Mouse (Mus musculus): ENCODE data around the gene Tnfrsf18.

The Tnfrsf18 gene

GRCm38 (mm10) chr4:156031593-156032391 is 5.8 kb downstream of the Tnfrsf18 start:
- in situ Hi-C loops (cut with MboI; ENCODE audit: unreplicated experiment in 2 of 2) = loop anchor here (5.0 kb wide), 2 partner anchors 41 to 71 kb away; no protein-coding TSS in a partner anchor

GRCm38 (mm10) chr4:156032856-156033255 is 6.9 kb downstream of the Tnfrsf18 start:
- in situ Hi-C loops (cut with MboI; ENCODE audit: unreplicated experiment in 2 of 2) = loop anchor here (5.0 kb wide), 2 partner anchors 39 to 69 kb away; no protein-coding TSS in a partner anchor

- in situ Hi-C loops (cut with MboI; ENCODE audit: unreplicated experiment in 2 of 2) = loop anchor here (5.0 kb wide), 2 partner anchors 39 to 69 kb away; no protein-coding TSS in a partner anchor
These were observed 7.6 kb downstream of the Tnfrsf18 start for GRCm38 (mm10) chr4:156033476-156034119.

GRCm38 (mm10) chr4:156034301-156034700 is 8.3 kb downstream of the Tnfrsf18 start:
- in situ Hi-C loops (cut with MboI; ENCODE audit: unreplicated experiment in 2 of 2) = loop anchor here (5.0 kb wide), 2 partner anchors 38 to 68 kb away; no protein-coding TSS in a partner anchor

- in situ Hi-C loops (cut with MboI; ENCODE audit: unreplicated experiment in 2 of 2) = loop anchor here (5.0 kb wide), 2 partner anchors 37 to 67 kb away; no protein-coding TSS in a partner anchor
These were observed 8.9 kb downstream of the Tnfrsf18 start for GRCm38 (mm10) chr4:156034901-156035300.

- in situ Hi-C loops (cut with MboI; ENCODE audit: unreplicated experiment in 2 of 2) = no loop called here
These were observed 18.8 kb downstream of the Tnfrsf18 start for GRCm38 (mm10) chr4:156044754-156045153.

GRCm38 (mm10) chr4:156049779-156050178 is 23.8 kb downstream of the Tnfrsf18 start:
- in situ Hi-C loops (cut with MboI; ENCODE audit: unreplicated experiment in 2 of 2) = no loop called here

- in situ Hi-C loops (cut with MboI; ENCODE audit: unreplicated experiment in 2 of 2) = no loop called here
These were observed 24.5 kb downstream of the Tnfrsf18 start for GRCm38 (mm10) chr4:156050391-156050980.

GRCm38 (mm10) chr4:156053113-156053512 is 27.1 kb downstream of the Tnfrsf18 start:
- in situ Hi-C loops (cut with MboI; ENCODE audit: unreplicated experiment in 2 of 2) = no loop called here

GRCm38 (mm10) chr4:156054130-156054529 is 28.2 kb downstream of the Tnfrsf18 start:
- in situ Hi-C loops (cut with MboI; ENCODE audit: unreplicated experiment in 2 of 2) = no loop called here

GRCm38 (mm10) chr4:156054606-156055005 is 28.6 kb downstream of the Tnfrsf18 start:
- in situ Hi-C loops (cut with MboI; ENCODE audit: unreplicated experiment in 2 of 2) = no loop called here

GRCm38 (mm10) chr4:156055173-156055572 is 29.2 kb downstream of the Tnfrsf18 start:
- in situ Hi-C loops (cut with MboI; ENCODE audit: unreplicated experiment in 2 of 2) = no loop called here

GRCm38 (mm10) chr4:156057702-156058101 is 31.7 kb downstream of the Tnfrsf18 start:
- in situ Hi-C loops (cut with MboI; ENCODE audit: unreplicated experiment in 2 of 2) = no loop called here

- in situ Hi-C loops (cut with MboI; ENCODE audit: unreplicated experiment in 2 of 2) = no loop called here
These were observed 32.9 kb downstream of the Tnfrsf18 start for GRCm38 (mm10) chr4:156058826-156059225.

- in situ Hi-C loops (cut with MboI; ENCODE audit: unreplicated experiment in 2 of 2) = no loop called here
These were observed 33.3 kb downstream of the Tnfrsf18 start, which contains the start of gene Ttll10 for GRCm38 (mm10) chr4:156059261-156059660. Ttll10 (minus strand) TSS chr4:156059414.

GRCm38 (mm10) chr4:156059713-156060112 is 33.7 kb downstream of the Tnfrsf18 start:
- in situ Hi-C loops (cut with MboI; ENCODE audit: unreplicated experiment in 2 of 2) = no loop called here

GRCm38 (mm10) chr4:156063861-156064509 is 38.0 kb downstream of the Tnfrsf18 start:
- in situ Hi-C loops (cut with MboI; ENCODE audit: unreplicated experiment in 2 of 2) = no loop called here

- in situ Hi-C loops (cut with MboI; ENCODE audit: unreplicated experiment in 2 of 2) = no loop called here
These were observed 38.5 kb downstream of the Tnfrsf18 start for GRCm38 (mm10) chr4:156064510-156064897.

GRCm38 (mm10) chr4:156065156-156065894 is 39.4 kb downstream of the Tnfrsf18 start:
- in situ Hi-C loops (cut with MboI; ENCODE audit: unreplicated experiment in 2 of 2) = no loop called here
